Mouse (Mus musculus) midbrain, embryonic 14.5 days (tissue): Measurements from ENCODE around the gene A730049H05Rik. TPM values are rescaled to one million over a fixed set of nuclear protein-coding genes. Genes with fewer than 3 reads are reported as not detected.

Source experiments
- ATAC-seq: fragments of 200-750 bp; cut with Nextera tagmentation; 2 replicates; pipeline ENCODE4 v1.8.0; 2017; ENCODE audit warnings: moderate number of reproducible peaks, moderate library complexity; ENCODE audit not compliant: low FRiP score, low TSS enrichment
- DNase-seq: peaks from one replicate; pipeline ENCODE4 v3.0.0-alpha.2; 2015
- H3K27ac ChIP-seq: fragments of 300-500 bp; sonication (generic); replicated peaks from 2 replicates; pipeline ENCODE4 v1.5.1; 2014; ENCODE audit warnings: mild to moderate bottlenecking, low read depth, low read length, moderate library complexity
- H3K27me3 ChIP-seq: fragments of 300-500 bp; sonication (generic); 2 replicates; pipeline ENCODE4 v1.6.1; 2014; ENCODE audit warnings: low read length, control low read depth, mixed read lengths; ENCODE audit not compliant: control insufficient read depth, insufficient read depth
- H3K36me3 ChIP-seq: fragments of 300-500 bp; sonication (generic); 2 replicates; pipeline ENCODE4 v1.6.1; 2014; ENCODE audit warnings: low read length, control low read depth; ENCODE audit not compliant: control insufficient read depth, insufficient read depth
- H3K4me1 ChIP-seq: fragments of 300-500 bp; sonication (generic); 2 replicates; pipeline ENCODE4 v1.6.1; 2014; ENCODE audit warnings: mild to moderate bottlenecking, antibody characterized with exemption, low read length, control low read depth; ENCODE audit not compliant: control insufficient read depth, insufficient read depth
- H3K4me2 ChIP-seq: fragments of 300-500 bp; sonication (generic); 2 replicates; pipeline ENCODE4 v1.6.1; 2014; ENCODE audit warnings: mild to moderate bottlenecking, low read length, moderate library complexity
- H3K4me3 ChIP-seq: fragments of 300-500 bp; sonication (generic); replicated peaks from 2 replicates; pipeline ENCODE4 v1.5.1; 2014; ENCODE audit warnings: low read depth, low read length
- H3K9ac ChIP-seq: fragments of 300-500 bp; sonication (generic); replicated peaks from 2 replicates; pipeline ENCODE4 v1.6.1; 2014; ENCODE audit warnings: mild to moderate bottlenecking, low read length, moderate library complexity
- H3K9me3 ChIP-seq: fragments of 300-500 bp; sonication (generic); 2 replicates; pipeline ENCODE4 v1.6.1; 2016; ENCODE audit warnings: low read length, control low read depth, mixed read lengths; ENCODE audit not compliant: control insufficient read depth
- WGBS: fragments of 180-500 bp; shearing (Covaris S2); extraction: QIAGEN DNeasy Blood & Tissue Kit; methylation state at CpG from one replicate; pipeline ENCODE4 v1.1.7; 2014; 5-methylcytosine and 5-hydroxymethylcytosine counted together
- polyA plus RNA-seq: library from polyadenylated mRNA; unstranded; fragments of >200 nt; fragmentation: Nextera tagmentation; extraction: Ambion mirVana; gene quantifications from 2 replicates; pipeline ENCODE4 v1.2.1, GENCODE M21; 2014

A730049H05Rik gene
- polyA plus RNA-seq, 1 experiment from 2014 or later = 0.37 TPM

- Histone ChIP-seq H3K4me1 (no peaks in the 10 kb centered on the region), H3K36me3 (no peaks in the 10 kb centered on the region), H3K4me3 (no peak overlapping the region), H3K9ac (no peak overlapping the region), H3K4me2 (no peak overlapping the region), H3K9me3 (no peaks in the 10 kb centered on the region), H3K27me3 (no peaks in the 10 kb centered on the region), H3K27ac (no peak overlapping the region)
- no peak for ATAC-seq
- WGBS = 83% methylated on average over 5 of the region's 5 CpGs
- DNase-seq = no peak
These were observed 44.1 kb downstream of the A730049H05Rik start for GRCm38 (mm10) chr6:92860285-92860912.

GRCm38 (mm10) chr6:92862599-92862998 is 46.3 kb downstream of the A730049H05Rik start:
- Histone ChIP-seq H3K4me1 (no peaks in the 10 kb centered on the region), H3K27me3 (no peaks in the 10 kb centered on the region), H3K27ac (no peak overlapping the region), H3K9me3 (no peaks in the 10 kb centered on the region), H3K9ac (no peak overlapping the region), H3K36me3 (no peaks in the 10 kb centered on the region), H3K4me2 (no peak overlapping the region), H3K4me3 (no peak overlapping the region)
- WGBS = 74% methylated on average over 9 of the region's 9 CpGs
- ATAC-seq = no peak
- DNase-seq = no peak

- H3K36me3 ChIP-seq = no peaks in the 10 kb centered on the region
- no peak within 1 kb of the TSS for H3K4me2 ChIP-seq
- H3K27ac ChIP-seq = no peak within 1 kb of the TSS
- ATAC-seq (no peak), DNase-seq (no peak)
- no peak within 1 kb of the TSS for H3K4me3 ChIP-seq
- WGBS = 70% methylated on average over 4 of the region's 4 CpGs
- H3K9me3 ChIP-seq = no peaks in the 10 kb centered on the region
- H3K27me3 ChIP-seq = no peaks in the 10 kb centered on the region
- H3K4me1 ChIP-seq = no peaks in the 10 kb centered on the region
- H3K9ac ChIP-seq = no peak within 1 kb of the TSS
These were observed 52.9 kb downstream of the A730049H05Rik start, which contains the start of gene Gm15737 for GRCm38 (mm10) chr6:92869089-92869581. Gene Gm15737, plus strand, starts transcription at chr6:92869357.

- no peaks in the 10 kb centered on the region for H3K27me3 ChIP-seq
- DNase-seq (no peak), ATAC-seq (no peak)
- H3K4me2 ChIP-seq = no peak overlapping the region
- H3K9ac ChIP-seq = no peak overlapping the region
- no peak overlapping the region for H3K27ac ChIP-seq
- H3K4me1 ChIP-seq = no peaks in the 10 kb centered on the region
- H3K9me3 ChIP-seq = no peaks in the 10 kb centered on the region
- no peaks in the 10 kb centered on the region for H3K36me3 ChIP-seq
- WGBS = 73% methylated on average over 16 of the region's 16 CpGs
- no peak overlapping the region for H3K4me3 ChIP-seq
These were observed 53.4 kb downstream of the A730049H05Rik start for GRCm38 (mm10) chr6:92869582-92870219.

GRCm38 (mm10) chr6:92871813-92872212 is 55.5 kb downstream of the A730049H05Rik start:
- 64% methylated on average over 4 of the region's 4 CpGs for WGBS

GRCm38 (mm10) chr6:92872766-92873165 is 56.5 kb downstream of the A730049H05Rik start:
- H3K4me1 ChIP-seq = no peaks in the 10 kb centered on the region
- H3K27me3 ChIP-seq = no peaks in the 10 kb centered on the region
- ATAC-seq = no peak
- H3K27ac ChIP-seq = no peak overlapping the region
- no peaks in the 10 kb centered on the region for H3K36me3 ChIP-seq
- no peak overlapping the region for H3K9ac ChIP-seq
- 90% methylated on average over 10 of the region's 10 CpGs for WGBS
- no peak for DNase-seq
- no peak overlapping the region for H3K4me2 ChIP-seq
- H3K4me3 ChIP-seq = no peak overlapping the region
- no peaks in the 10 kb centered on the region for H3K9me3 ChIP-seq

More at GRCm38 (mm10) chr6:92871813-92872212, 55.5 kb downstream of the A730049H05Rik start:
- Histone ChIP-seq H3K9me3 (no peaks in the 10 kb centered on the region), H3K9ac (no peak overlapping the region), H3K27ac (no peak overlapping the region), H3K36me3 (no peaks in the 10 kb centered on the region), H3K4me1 (no peaks in the 10 kb centered on the region), H3K4me2 (no peak overlapping the region), H3K4me3 (no peak overlapping the region), H3K27me3 (no peaks in the 10 kb centered on the region)
- ATAC-seq (no peak), DNase-seq (no peak)

- DNase-seq (no peak), ATAC-seq (no peak)
- H3K4me2 ChIP-seq = no peak overlapping the region
- WGBS = 84% methylated on average over 5 of the region's 5 CpGs
- H3K9me3 ChIP-seq = no peaks in the 10 kb centered on the region
- no peaks in the 10 kb centered on the region for H3K4me1 ChIP-seq
- no peak overlapping the region for H3K4me3 ChIP-seq
- H3K36me3 ChIP-seq = no peaks in the 10 kb centered on the region
- H3K27me3 ChIP-seq = no peaks in the 10 kb centered on the region
- H3K9ac ChIP-seq = no peak overlapping the region
- no peak overlapping the region for H3K27ac ChIP-seq
These were observed 58.6 kb downstream of the A730049H05Rik start for GRCm38 (mm10) chr6:92874854-92875253.

- ATAC-seq = no peak
These were observed 59.1 kb downstream of the A730049H05Rik start for GRCm38 (mm10) chr6:92875340-92875739.

GRCm38 (mm10) chr6:92876121-92876520 is 59.8 kb downstream of the A730049H05Rik start:
- Histone ChIP-seq H3K9me3 (no peaks in the 10 kb centered on the region), H3K27me3 (no peaks in the 10 kb centered on the region), H3K4me2 (no peak overlapping the region), H3K27ac (no peak overlapping the region), H3K9ac (no peak overlapping the region), H3K36me3 (no peaks in the 10 kb centered on the region), H3K4me3 (no peak overlapping the region), H3K4me1 (no peaks in the 10 kb centered on the region)
- ATAC-seq (no peak), DNase-seq (no peak)
- WGBS = 80% methylated on average over 5 of the region's 5 CpGs

More at GRCm38 (mm10) chr6:92875340-92875739, 59.1 kb downstream of the A730049H05Rik start:
- WGBS = 93% methylated on average over 2 of the region's 2 CpGs
- Histone ChIP-seq H3K9me3 (no peaks in the 10 kb centered on the region), H3K4me2 (no peak overlapping the region), H3K4me1 (no peaks in the 10 kb centered on the region), H3K4me3 (no peak overlapping the region), H3K27me3 (no peaks in the 10 kb centered on the region), H3K9ac (no peak overlapping the region), H3K27ac (no peak overlapping the region), H3K36me3 (no peaks in the 10 kb centered on the region)
- DNase-seq = no peak
